Mouse (Mus musculus) monocyte, adult 2 months (primary cell): Measurements from ENCODE around the gene Ddx11.
"Not testable (repeated sequence)": the region's sequence is repeated elsewhere in the genome, so short reads cannot be mapped to it uniquely, and the experiment has no call there.

Source experiments
- DNase-seq, 2 experiments: peaks; one replicate each; pipeline ENCODE4 v3.0.0; 2022; ENCODE audit warnings: low spot score in 2 of 2, low read depth in 1 of 2

The Ddx11 gene

DNA sequence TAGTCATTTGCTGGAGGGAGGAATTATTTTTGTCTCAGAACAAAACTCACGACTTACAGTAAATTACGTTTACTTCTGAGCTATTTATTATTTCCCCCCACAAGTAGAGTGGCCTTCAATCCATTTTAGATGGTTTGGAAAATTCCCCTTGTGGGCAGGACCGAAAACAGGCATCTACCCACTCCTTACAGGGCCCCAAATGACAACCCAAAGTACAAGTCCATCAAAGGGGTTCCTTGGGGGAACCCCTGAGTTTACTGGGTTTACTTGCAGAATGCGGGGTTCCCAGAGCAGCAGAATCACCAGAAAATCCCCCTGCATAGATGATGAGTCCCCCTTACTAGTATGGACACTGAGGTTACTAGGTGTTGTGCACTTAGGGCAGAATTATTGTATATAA, 11.2 kb upstream of the Ddx11 start:
- no peak for DNase-seq

DNA sequence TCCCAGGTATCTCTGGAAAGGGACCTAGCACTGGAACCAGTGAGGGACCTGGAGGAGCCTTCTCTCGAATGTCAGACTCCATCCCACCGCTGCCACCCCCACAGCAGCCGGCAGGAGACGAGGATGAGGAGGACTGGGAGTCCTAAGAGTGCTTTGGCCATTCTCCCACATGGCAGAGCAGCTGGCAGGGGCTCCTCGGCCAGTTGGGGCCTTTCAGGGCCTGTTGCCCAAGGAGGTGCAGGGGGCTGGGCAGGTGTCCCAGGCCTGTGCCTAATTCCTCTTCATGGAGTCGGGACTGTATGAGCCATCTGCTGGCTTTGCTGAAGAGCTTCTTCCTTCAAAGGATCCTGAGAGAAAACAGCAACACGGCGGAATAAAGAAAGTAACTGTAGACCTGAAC, 4.3 kb upstream of the Ddx11 start:
- DNase-seq: no peak

GRCm38 (mm10) chr17:66120701-66121100, 2.6 kb upstream of the Ddx11 start:
- DNase-seq: no peak

- DNase-seq: no peak
Observed at GRCm38 (mm10) chr17:66123816-66124610, 693 bp downstream of the Ddx11 start.

GRCm38 (mm10) chr17:66125211-66125610, 1.9 kb downstream of the Ddx11 start:
- DNase-seq: no peak

DNA sequence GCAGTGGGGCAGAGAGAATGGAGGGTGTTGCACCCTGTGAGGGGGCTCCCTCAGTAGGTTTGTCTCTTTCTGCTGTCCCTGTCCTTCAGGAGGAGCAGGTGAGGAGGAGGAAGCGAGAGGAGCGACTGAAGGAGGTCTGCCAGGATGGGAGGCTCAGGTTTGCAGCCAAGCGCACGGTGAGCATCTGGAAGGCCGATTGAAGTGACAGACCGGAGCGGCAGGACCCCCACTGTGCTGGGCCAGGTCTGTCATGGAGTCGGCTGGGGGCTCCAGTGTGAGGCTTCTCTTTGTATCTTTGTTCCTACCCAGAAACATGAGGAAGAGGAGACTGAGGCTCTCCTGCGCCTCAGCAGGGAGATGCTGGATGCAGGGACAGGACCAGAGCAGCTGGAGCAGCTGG, 7.1 kb downstream of the Ddx11 start:
- DNase-seq: no peak

- DNase-seq: no peak
Observed at GRCm38 (mm10) chr17:66131212-66131611, 7.9 kb downstream of the Ddx11 start.

- DNase-seq: not testable (repeated sequence)
Observed at GRCm38 (mm10) chr17:66152706-66153662, 29.7 kb downstream of the Ddx11 start.

DNA sequence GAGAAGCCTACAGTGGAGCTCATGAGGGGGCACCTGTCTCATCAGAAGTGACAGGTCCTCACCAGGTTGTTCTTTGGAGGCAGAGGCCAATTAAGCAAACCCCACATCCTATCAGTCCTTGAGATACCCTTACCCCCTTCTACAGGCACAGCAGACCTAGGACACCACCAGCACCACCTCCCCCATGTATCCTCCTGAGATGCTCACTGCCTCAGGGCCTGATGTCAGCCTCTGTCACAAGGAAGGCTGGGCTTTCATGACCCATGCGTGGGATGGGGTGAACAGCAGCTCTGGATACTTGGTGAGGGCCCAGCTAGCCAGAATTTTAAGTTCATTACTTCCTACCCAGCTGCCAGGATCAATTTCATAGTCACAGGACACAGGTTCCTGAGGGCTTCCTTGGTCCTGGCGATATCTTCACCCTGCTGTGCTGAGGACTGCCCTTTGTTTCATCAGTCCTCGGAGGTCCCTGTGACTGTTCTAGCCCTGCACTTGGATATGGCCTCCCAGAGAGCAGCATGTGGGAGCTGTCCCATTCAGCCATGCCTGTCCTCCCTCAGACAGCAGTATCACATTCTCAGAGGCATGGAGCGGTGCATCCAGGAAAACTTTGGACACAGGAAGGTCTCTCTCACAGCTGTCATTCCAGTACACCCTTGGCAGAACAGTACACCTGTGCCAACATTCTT, 30.6 kb downstream of the Ddx11 start:
- not testable (repeated sequence) for DNase-seq

GRCm38 (mm10) chr17:66154876-66155275, 31.6 kb downstream of the Ddx11 start:
- no peak for DNase-seq

DNA sequence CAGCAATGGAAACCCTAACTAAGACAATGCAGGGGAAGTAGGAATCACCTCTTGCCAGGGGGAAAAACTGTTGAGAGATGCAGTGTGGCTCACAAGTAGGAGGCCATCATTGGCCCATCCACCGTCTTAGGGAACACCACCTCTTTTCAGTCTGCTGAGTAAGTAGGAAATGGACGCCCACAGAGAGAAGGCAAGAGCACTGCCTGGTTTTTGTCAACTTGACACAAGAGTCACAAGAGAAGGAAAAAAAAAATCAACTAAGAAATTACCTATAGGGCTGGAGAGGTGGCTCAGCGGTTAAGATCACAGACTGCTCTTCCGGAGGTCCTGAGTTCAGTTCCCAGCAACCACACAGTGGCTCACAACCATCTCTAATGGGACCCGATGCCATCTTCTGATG, 35.0 kb downstream of the Ddx11 start:
- no peak for DNase-seq

GRCm38 (mm10) chr17:66167141-66167540, 43.8 kb downstream of the Ddx11 start:
- not testable (repeated sequence) for DNase-seq

GRCm38 (mm10) chr17:66170971-66171370, 47.7 kb downstream of the Ddx11 start:
- DNase-seq: not testable (repeated sequence)

- DNase-seq: no peak
Observed at GRCm38 (mm10) chr17:66190577-66190976, 67.3 kb downstream of the Ddx11 start.

GRCm38 (mm10) chr17:66197041-66197440, 73.7 kb downstream of the Ddx11 start:
- no peak for DNase-seq
